Mouse (Mus musculus): ENCODE results near the gene Ipo11.

- no peak for TF ChIP-seq EP300 (IDR thresholded peaks at IDR 0.05; ENCODE audit: low read depth)
- TF ChIP-seq CTCF (IDR thresholded peaks at IDR 0.05; ENCODE audit: low read depth), result no peak
These were observed 32.1 kb downstream of the Ipo11 start for GRCm38 (mm10) chr13:106904637-106905036.
